Mouse (Mus musculus): ENCODE data around the gene Fto.

Fto gene

DNA sequence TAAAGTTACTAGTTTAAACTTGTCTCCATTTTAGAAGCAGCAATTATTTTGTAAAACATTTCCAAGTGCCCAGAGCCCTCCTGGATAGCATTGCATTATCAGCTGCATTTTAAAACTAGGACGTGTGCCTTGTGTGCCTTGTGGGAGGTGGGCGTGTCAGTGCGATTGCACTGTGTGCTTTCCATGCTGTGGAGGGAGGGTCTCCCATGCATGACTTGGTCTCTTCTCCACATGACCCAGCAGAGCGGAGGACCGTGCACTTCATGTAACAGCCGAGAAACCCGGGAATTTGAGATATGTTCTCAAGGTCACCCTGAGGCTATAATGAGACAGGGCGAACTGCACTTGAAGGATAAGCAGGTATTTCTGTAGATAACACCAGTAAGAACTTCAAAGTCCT, 347.6 kb downstream of the Fto start:
- DNase-seq (ENCODE audit: low spot score in 2 of 2) = no peak

DNA sequence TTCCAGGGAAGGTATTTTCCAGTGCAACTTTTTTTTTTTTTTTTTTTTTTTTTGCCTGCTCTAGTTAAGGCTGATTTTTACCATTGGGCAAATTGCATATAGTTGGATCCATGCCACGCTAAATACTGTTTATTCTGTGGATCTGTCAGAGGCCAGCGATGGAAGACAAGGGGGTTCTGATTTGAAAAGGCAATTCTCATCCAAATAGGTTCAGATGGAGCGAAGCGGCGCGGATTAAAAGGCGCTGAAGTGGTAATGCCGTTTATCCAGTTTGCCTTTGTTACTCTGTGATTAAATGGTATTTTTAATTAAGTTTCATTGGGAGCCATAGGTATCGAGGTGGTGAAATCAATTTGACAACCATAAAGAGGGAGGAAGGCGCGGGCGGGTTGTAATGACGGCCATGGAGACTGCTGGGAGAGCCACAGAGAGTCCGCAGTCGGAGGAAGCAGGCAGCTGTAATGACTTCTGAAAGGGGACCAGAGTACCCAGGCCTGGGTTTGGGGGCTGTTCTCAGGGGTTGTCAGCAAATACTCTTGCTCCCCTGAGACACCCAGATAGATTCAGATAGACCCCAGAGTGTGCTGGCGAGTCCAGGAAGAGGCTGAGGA, 356.2 kb downstream of the Fto start:
- DNase-seq (ENCODE audit: low spot score in 2 of 2) = no peak

DNA sequence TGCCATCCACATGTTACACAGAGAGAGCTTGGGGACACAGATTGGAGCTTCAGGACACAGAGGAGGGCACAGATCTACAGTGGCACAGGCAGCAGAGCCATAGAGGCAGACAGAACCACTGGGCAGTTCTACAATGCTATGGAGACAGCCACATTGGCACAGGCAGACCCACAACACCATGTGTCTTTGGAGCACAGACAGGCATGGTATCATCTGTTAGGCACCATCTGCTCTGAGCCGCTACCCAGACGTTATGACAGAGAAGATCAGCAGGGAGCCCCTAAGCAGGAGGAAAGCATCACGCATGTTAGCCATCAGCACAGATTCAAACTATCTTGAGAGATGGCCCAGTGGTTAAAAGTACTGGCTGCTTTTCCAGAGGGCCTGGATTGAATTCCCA, 363.6 kb downstream of the Fto start:
- DNase-seq (ENCODE audit: low spot score in 2 of 2) = peak; percentile 48 to 68

DNA sequence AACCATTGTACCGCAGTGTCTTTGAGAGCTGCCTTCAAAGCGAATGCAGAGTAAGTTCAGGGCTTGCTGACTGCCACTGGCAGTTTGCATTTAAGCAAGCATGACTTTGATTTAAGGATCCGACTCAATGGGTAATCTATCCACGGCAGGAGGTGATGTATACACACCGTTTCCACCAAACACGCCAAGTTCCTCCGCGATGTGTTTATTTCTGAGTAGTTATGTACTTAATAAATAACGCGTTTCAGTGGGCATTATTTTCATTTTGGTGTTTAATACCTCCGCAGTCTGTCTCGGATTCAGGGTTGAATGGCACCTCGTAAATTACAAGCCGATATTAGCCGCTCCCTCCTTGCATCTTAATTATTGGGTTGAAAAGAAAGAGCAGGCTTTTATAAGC, 366.1 kb downstream of the Fto start:
- no peak for DNase-seq (ENCODE audit: low spot score in 2 of 2)

GRCm38 (mm10) chr8:91680125-91680524, 366.8 kb downstream of the Fto start:
- DNase-seq (ENCODE audit: low spot score in 2 of 2) = no peak

GRCm38 (mm10) chr8:91684596-91685317, 371.4 kb downstream of the Fto start:
- DNase-seq (ENCODE audit: low spot score in 2 of 2) = peak; percentile 40 to 43

DNA sequence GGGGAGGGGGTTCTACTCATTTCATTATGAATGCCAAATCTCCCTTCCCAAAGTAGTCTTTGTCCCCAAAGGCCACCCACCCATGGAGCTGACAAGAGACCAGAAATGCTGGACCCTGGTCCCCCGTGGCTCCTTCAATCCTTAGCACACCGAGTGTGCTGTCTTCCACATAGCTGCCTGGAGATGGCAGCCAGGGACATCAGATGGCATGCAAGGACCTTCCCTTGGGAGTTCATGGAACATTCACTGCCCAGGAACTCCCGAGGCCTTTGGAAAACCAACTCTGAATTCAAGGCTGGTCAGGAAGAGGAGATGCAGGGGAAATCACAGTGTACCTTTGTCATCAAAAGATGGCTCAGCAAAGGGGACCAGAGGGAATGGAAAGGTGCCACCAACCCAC, 372.1 kb downstream of the Fto start:
- no peak for DNase-seq (ENCODE audit: low spot score in 2 of 2)

DNA sequence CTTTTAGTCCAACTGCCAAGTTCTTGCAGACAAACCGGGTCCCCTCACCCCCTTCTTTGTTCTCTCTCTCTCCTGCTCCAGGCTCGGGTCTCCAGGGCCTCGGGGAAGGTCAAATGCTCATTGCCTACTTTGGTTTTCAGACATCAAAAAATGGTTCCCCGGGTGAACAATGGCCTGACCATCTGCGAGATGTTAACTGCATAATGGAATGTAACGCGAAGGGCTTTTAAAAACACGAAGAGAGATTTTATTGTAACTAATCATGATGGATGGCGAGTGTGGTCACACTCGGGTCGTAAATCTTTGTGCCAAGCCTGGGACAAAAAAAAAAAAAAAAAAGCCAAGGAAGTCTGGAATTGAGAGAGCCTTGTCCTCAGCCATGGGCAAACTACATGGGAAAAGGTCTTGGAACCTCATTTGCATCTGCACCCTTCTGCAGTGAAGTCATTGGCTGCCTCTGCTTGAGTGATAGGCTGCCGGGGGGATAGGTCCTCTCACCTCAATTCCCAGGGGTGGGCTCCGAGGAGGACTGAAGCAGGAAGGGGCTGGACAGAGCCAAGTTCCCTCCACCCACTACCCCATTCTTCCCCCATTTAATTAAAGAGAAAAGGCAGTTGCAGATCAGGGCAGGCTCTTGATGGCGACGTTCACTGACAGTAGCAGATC, 378.9 kb downstream of the Fto start:
- no peak for DNase-seq (ENCODE audit: low spot score in 2 of 2)

- no peak for DNase-seq (ENCODE audit: low spot score in 2 of 2)
Observed at GRCm38 (mm10) chr8:91706533-91706932, 393.2 kb downstream of the Fto start.

- no peak for DNase-seq (ENCODE audit: low spot score in 2 of 2)
Observed at GRCm38 (mm10) chr8:91708661-91709060, 395.3 kb downstream of the Fto start.

- no peak for DNase-seq (ENCODE audit: low spot score in 2 of 2)
Observed at GRCm38 (mm10) chr8:91709768-91710167, 396.4 kb downstream of the Fto start.

DNA sequence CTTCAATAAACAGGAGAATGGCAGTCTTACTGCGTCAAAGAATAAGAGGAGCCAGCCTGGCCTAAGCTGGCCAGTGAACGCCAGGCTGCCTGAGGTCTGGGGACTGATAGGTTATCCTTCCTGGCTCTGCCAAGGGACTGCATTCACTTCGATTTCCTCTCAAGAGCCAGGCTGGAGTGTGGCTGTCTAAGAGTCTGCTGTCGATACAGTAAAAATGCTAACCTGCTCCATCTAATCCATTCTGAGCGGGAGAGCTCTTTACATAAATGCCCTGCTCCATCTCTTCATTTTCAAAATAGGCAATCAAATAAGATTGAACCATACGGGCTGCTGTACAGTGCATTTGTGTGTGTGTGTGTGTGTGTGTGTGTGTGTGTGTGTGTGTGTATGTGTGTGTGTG, 397.9 kb downstream of the Fto start:
- no peak for DNase-seq (ENCODE audit: low spot score in 2 of 2)

- DNase-seq (ENCODE audit: low spot score in 2 of 2) = no peak
Observed at GRCm38 (mm10) chr8:91711981-91712598, 398.8 kb downstream of the Fto start.

DNA sequence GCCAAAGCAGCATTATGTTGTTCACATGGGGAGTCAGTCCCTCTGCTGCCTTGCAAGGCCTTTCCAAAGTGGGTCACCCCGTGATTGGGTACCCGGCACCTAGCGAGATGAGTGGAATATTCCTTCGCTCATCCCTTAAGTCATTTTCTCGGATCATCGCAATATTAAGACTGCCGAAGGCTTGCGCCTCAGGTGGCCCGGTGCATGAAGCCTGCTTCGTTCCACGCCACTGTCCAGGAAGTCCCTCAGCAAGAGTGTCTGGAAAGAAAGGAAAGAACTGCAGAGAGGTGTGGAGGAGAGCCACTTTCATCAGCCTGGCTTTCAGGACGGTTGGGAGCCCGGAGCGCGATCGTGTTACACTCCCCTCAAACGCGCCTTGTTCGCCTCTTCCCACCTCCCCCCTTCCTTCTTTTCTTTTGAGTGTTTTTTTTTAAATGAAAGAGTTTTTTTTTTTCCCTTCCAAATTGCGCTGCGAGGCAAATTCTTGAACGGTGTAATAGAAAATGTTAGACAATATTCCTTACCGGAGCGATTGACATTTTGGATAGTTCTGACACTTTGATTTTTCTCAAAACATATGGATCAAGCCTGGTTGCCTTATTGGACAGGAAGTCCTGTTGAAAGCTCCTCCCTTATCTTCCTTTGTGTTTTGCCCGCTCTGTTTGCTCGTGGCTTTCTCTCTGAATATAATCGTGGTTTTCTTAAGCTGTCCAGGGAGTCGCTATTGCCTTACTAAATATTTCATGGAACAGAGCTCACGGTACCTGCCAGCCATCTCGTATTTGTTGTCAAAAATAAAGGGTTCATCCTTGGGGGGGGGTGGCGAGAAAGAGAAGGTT, 399.6 kb downstream of the Fto start:
- DNase-seq (ENCODE audit: low spot score in 2 of 2) = no peak

- no peak for DNase-seq (ENCODE audit: low spot score in 2 of 2)
Observed at GRCm38 (mm10) chr8:91713677-91714312, 400.5 kb downstream of the Fto start.

- no peak for DNase-seq (ENCODE audit: low spot score in 2 of 2)
Observed at GRCm38 (mm10) chr8:91714733-91715132, 401.4 kb downstream of the Fto start.

GRCm38 (mm10) chr8:91715387-91716085, 402.2 kb downstream of the Fto start:
- DNase-seq (ENCODE audit: low spot score in 2 of 2) = no peak
